Mouse (Mus musculus) G1E (cell line): ENCODE results near the gene Tmem245.

Experiments used
- CTCF ChIP-seq: IDR thresholded peaks from 2 replicates; pipeline ENCODE4 v1.5.1; 2012; ENCODE audit warnings: low read depth, low read length, inconsistent platforms, mixed read lengths
- GATA1 ChIP-seq: IDR thresholded peaks from 2 replicates; pipeline ENCODE4 v1.6.1; 2012; ENCODE audit warnings: borderline replicate concordance, low read length, inconsistent platforms, mixed read lengths

DNA sequence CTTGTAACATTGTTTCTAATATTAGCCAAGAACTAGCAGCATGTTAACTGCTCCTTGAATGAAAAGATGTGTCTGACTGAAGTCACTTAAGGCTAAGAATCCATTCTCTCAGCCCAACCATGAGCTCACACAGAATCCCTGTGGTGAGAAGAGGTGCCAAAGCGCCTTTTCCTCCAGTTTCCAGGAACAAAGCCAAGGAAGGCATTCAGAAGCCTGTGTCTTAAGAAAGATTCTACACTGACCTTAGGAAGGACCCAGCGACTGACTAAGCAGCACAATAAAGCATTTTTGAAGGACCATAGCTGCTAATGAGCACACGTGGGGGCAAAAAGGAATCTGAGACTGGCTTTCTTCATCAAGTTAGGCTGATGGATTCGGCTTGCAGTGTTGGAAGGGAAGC lies 81.3 kb downstream of the Tmem245 start:
- TF ChIP-seq CTCF (no peak), GATA1 (no peak)
